Mouse (Mus musculus) gastrocnemius, adult 8-10 months (tissue): ENCODE data around the gene Zfp462. TPM values are rescaled to one million over a fixed set of nuclear protein-coding genes. Genes with fewer than 3 reads are reported as not detected.

Experiments used
- DNase-seq, 2 experiments: peaks; one replicate each; pipeline ENCODE4 v3.0.0; 2022; ENCODE audit warnings: low spot score in 2 of 2
- total RNA-seq, 4 experiments: library from RNA; stranded (reverse); gene quantifications; 2 replicates each; pipeline ENCODE4 v1.2.4; 2022

The Zfp462 gene
- total RNA-seq, 4 experiments from 2014 or later, result 11.1 to 33.7 (median 15.5) TPM

DNA sequence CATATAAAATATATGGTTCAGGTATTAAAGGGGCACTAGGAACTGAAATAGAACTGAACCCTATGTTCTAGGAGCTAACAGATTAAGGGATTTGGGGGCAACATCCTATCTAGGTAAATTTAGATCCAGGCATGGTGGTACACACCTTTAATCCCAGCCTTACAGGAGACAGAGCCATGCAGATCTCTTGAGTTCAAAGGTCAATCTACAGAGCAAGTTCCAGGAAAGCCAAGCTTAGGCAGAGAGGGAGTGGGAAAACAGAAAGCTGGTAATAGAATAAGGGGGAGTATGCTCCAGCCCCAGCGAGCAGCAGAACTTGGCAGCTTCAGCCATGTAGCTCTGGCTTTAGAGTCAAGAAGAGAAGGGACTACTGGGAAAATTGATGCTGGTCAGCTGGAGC is 50.4 kb downstream of the Zfp462 start:
- DNase-seq, result no peak

DNA sequence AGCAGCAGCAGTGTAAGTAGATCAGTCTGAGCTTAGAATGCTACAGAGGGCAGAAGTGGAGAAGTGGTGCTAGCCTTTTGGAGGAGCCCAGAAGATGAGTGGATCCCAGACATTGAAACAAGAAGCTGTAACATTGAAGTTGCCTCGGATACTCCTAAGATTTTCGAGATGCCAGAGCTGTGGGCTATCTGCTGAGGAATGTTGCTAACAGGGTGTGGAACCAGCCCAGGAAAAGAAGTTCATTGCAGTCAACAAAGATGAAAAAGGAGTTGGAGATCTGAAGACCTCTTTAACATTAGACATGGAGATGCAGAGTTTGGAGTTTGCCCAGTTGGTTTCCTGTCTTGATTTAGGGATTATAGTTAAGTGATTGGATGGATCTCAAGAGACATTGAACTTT is 51.2 kb downstream of the Zfp462 start:
- DNase-seq, result no peak

DNA sequence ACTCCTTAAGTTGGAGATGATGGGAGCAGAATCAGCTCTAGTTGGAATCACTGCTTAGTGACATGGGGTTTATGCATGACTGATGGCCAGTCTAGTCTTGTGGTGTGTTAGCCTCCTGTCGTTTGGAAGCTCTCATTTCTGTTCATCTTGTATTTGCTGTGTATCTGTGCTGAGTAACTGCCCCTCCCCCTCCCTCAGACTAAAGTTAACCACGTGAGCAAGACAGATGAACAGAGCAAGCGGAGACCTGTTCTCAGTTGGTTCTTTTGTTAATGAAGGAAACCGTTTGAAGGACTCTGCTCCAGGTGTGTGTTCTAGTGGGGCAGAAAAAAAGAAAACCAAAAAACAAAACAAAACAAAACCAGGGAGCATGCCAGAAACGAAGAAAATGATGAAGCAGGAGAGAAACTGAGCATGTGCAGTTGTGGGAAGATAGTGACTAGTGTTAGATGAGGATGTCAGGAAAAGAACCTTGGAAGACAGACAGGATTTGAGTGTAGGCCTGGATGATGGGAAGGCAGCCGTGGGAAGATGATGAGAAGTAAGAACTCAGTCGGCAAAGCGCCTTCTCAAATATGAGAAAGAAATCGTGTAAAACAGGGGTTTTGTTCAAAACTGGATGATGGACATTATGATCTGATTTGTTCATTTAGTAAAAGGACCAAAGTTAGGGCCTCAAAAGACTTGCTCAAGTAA is 53.4 kb downstream of the Zfp462 start:
- no peak for DNase-seq

DNA sequence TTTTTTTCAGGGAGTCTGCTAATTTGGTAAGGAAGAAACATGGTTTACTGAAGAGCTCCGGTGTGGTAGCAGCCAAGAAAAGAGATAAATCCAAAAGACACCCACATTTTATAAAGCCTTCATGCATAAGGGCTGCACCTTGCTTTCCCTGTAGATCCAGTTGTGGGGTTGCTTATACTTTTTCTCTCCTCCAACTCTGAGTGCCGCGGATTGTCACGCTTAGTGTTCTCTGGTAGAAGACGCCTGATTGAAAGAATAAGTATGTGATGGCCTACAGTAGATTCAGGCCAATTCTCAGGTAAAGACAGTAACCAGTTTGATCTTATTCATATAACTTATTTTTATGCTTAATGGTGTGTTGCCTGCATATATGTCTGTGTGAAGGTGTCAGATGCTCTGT is 54.7 kb downstream of the Zfp462 start:
- no peak for DNase-seq

DNA sequence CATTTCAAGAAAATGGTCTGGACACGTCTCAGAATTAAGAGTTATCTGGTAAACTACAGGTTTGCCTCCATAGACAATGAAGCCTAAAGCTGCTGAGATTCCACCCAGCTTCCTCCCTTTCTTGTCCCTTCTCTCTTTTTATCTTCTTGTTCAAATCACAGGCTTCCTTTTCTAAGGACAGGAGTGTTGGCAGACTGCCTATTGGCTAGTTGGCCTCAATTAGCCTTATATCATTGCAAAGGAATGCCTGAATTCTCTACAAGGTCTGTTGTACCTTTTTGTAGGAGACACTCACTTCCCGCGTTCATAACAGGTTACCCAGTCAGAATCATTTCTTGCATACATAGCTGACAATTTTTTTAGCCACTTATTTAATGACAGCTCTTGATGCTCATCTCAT is 56.5 kb downstream of the Zfp462 start:
- no peak for DNase-seq

DNA sequence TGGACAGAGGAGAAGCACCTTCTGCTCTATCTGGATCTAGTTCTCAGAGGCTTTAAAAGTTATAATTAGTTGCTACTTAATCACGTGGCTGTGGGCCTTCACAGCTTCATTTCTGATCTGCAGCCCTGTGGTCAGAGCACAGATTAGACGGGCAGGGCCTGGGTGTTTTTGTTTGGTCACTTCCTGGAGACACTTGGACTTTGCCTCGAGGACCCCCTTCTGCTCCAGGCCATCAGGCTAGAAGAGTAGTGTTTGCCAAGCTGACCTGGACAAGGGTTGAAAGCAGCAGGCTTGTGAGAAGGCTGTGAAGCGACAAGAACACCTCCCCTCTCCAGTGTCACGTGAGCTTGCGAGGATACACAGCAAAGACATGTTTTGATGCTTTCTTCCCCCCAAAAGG is 58.3 kb downstream of the Zfp462 start:
- DNase-seq, result no peak

DNA sequence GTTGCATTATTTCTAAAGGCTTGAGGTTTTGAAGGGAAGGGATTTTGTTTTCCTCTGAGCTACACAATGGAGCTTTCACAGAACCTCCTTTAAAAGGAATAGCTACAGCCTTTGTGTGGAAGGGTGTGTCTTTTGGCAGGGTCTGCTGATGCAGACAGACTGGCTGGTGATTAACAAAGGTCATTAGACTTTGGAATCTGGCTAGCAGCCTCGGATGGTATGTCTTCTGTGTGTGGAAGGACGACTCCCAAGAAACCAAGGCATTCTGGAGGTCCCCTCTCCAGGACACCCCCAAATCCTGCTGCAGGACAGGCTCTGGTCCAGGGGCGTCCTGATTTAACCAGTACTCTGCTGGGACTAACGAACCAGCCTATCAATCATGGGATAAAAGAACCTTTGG is 60.2 kb downstream of the Zfp462 start:
- DNase-seq, result no peak

DNA sequence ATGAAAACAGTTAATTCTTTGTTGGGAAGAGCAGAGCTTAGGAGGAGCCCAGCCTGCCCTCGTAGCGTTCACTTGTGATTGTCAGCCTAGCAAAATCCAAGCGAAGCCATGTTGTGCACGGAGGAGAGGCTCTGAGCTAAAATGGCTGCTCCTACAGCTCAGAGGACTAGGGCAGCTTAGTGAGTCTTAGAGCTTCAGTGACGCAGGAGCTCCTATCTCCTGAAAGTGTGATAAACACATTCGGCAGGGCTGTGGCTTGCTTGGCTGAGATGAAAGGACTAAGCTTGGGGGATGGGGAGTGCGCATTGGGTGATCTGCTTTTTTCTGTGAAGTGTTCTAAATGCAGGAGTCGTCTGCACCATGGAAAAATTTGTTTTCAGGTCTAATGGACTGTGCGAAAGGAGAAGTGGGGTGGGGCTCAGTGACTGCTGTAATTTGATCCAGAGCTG is 60.7 kb downstream of the Zfp462 start:
- no peak for DNase-seq

DNA sequence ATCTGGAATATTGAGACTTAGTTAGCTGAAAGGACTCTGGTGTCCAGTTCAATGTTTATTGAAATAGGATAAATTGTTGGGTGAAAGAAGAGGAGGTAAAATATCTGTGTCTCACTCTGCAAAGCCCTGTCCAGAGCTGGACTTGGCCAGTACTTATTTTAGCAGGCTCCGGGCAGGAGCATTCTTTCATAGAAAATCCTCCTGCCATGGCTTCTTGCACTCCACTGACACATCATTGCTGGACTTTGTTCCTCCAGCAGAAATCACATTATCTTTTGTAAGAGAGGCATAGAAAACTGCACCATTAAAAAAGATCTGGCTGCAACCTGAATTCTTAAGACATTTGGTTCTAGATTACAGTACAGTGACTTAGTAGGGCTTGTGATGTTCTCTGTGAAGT is 61.2 kb downstream of the Zfp462 start:
- no peak for DNase-seq

DNA sequence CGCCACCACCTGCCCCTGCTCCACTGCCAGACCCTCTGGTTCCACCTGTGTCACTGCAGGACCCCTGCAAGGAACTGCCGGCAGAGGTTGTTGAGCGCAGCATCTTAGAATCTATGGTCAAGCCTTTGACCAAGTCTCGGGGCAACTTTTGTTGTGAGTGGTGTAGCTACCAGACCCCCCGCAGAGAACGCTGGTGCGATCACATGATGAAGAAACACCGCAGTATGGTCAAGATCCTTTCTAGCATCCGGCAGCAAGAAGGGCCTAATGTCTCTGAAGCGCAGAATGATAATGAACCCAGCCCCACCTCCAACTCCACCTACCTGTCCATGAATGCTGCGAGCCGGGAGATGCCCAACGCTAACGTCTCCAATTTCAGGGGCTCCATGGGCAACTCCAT is 63.8 kb downstream of the Zfp462 start:
- DNase-seq, result no peak

DNA sequence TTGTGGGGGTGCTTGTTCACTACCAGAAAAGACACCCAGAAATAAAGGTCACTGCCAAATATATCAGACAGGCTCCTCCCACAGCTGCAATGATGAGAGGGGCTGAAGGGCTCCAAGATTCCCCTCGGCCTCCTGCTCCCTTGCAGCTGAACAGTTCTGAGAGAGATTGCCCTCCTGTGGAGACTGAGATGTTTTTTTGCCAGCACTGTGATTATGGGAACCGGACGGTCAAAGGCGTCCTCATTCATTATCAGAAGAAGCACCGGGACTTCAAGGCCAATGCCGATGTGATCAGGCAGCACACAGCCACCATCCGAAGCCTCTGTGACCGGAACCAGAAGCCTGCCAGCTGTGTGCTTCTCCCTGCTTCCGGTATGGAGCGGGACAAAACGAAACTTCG is 66.5 kb downstream of the Zfp462 start:
- DNase-seq, result no peak

DNA sequence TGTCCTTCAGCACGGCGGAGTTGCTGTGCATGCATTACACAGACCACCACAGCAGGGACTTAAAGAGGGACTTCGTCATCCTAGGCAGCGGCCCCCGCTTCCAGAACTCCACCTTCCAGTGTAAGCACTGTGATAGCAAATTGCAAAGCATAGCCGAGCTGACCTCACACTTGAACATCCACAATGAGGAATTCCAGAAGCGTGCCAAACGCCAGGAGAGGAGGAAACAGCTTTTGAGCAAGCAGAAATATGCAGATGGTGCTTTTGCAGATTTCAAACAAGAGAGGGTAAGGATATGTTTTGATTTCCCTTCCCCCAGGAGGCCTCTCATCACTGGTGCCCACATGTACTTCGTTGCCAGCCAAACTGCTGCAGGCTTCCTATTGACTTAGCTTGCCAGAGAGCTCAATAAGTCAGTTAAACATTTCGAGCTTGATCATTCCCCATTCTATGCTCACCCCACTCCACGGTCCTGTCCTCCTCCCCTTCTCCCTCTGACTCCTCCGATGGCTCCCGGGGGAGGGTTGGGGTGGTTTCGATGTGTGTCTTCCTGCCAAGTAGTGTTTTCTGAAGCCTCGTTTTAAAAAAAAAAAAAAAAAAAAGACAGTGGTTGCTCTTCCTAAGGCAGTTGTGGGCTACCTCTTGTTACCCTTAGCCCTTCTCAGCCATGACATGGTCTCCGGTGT is 68.9 kb downstream of the Zfp462 start:
- DNase-seq, result no peak

DNA sequence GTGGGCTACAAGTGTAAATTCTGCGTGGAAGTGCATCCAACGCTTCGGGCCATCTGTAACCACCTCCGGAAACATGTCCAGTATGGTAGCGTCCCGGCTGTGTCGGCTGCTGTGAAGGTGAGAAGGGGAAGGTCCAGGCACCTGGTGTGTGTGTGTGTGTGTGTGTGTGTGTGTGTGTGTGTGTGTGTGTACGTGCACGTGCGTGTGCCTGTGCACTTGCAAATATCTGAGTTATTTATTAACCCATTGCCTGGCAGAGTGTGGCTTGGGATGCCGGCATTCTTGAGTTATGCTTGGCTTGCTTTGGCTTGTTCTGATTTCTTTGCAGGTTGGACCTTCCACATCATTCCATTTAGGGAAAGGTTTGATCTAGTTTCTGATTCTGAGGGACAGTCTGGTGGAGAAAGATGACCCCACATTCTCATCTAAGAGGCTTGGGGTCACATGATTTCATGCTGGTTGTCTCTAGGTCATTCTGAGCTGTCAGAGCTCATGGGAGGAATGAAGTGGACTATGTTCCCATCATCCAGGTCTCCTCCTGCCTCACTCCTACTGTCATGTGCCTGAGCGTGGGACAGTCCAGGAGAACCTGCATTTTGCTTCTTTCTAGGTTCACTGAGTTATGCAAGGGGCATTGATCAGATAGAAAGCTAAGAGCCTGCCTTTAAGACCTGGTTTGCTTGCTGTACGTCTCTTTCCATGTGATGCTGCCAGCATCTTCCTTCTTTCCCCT is 70.0 kb downstream of the Zfp462 start:
- DNase-seq, result no peak

DNA sequence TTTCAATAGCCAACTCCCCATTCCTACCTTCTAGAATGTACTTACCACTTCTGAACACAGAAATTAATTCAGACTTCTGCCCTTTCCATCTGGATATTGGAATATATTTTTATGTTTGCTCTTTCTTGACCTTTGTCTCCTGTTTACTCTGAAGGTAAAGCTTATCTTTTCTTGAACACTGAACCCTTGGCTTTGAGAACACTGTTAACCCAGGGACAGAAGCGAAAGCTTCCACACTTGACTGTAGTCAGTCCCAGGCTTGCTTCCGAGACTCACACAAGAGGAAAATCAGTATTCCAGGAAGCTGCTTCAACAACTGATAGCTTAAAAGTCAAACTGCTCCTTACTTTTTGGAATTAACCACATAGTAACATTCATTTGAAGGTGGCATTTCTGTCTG is 70.7 kb downstream of the Zfp462 start:
- no peak for DNase-seq

DNA sequence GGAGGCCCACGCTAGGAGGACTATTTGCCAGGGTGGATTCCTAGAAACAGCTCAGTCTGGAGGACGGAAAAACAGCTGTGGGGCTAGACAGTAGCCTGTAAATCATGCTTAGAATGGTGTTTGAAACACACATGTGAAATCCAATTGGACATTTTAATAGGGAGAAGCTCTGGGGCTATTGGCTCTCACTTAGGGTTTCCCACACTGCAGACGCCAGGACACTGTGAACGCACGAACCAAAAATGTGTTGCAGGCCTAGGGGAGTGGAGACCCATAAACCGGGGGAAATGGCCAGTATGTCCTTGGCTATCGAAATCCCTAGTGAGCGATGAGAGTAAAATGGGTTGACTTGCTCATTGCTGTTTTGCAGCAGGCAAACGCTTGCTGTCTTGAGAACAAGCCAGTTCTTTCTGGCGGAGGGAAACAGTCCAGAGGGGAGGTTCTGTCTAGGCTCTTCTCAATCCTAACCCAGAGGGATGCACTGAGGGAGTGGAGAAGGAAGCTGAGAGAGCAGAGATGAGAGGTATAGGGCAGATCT is 81.3 kb downstream of the Zfp462 start:
- DNase-seq, result peak; percentile 50 to 53

DNA sequence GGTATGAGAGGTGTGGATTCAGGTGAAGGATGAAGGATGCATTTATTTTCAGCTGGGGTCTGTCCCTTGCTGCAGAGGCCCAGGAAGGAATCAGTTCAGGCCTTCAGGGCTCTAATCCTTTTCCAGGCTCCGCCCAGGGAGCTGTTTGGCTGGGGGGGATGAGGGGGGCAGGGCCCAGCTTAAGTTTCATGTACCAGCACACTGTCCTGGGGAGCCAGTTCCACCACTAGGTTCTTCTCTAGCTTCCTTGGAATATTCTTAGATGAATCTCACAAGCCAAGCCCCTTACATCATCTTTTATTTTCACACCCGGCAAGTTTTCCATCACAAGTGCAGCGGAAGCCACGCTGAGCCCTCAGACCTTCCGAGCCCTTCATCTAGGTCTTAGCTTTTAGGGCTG is 85.6 kb downstream of the Zfp462 start:
- DNase-seq, result peak; percentile 30 to 45

DNA sequence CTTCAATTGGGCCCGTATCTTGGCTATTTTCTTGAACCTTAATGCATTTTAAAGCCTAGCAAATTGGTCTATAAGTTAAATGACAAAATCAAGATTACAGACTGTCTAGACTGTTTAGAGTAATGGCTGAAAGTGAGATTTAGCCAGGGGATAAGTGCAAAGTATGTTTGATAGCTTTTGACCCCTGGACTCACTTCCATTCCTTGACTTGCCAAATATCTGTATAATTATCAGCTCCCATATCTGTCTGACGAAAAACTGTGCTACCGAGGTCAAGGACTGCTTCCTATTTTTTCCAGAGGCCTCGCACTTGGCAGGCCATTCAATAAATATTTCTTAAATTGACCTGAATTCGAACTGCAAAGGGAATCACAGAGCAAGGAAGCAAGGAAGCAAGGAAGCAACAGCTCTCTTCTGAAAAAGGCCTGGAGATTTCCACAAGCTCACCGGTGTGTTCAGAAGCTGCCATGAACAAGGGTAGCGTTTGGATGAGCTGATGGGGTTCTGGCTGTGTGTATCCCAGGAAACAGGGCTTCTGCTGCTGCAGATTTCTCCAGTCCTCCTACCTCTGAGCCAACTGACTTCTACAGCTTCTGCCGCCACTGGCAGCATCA is 87.6 kb downstream of the Zfp462 start:
- no peak for DNase-seq

DNA sequence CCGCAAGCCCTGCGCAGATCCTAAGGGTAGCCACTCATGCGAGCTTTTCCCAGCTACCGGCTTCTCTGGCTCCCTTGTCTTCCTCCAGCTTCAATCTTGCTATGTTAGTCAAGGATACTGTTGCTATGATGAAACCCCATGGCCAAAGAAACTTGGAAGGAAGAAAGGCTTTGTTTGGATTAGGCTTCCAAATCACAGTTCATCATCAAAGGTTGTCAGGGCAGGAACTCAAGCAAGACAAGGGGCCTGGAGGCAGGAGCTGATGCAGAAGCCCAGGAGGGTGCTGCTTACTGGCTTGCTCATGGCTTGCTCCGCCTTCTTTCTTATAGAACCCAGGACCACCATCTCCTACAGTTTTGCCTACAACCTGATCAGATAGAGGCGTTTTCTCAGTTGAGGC is 88.6 kb downstream of the Zfp462 start:
- no peak for DNase-seq

DNA sequence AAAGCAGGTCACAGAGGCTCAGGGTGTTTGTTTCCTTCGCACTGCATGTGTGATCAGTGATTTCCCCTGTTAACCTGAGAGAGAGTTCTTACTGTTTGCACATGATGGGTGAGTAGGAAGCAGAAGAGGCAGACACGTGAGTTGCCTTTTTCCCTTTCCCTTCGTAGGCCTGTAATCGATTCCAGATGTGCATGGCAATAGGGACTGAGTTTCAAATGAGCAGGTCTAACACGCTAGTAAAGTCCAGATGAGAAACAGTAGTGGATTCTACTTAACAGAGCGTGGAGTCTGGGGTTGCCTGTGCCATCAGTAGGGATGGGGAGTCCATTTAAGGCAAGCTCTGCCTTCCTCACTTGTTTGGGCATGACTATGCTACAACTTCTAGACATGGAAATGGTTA is 93.3 kb downstream of the Zfp462 start:
- DNase-seq, result no peak

DNA sequence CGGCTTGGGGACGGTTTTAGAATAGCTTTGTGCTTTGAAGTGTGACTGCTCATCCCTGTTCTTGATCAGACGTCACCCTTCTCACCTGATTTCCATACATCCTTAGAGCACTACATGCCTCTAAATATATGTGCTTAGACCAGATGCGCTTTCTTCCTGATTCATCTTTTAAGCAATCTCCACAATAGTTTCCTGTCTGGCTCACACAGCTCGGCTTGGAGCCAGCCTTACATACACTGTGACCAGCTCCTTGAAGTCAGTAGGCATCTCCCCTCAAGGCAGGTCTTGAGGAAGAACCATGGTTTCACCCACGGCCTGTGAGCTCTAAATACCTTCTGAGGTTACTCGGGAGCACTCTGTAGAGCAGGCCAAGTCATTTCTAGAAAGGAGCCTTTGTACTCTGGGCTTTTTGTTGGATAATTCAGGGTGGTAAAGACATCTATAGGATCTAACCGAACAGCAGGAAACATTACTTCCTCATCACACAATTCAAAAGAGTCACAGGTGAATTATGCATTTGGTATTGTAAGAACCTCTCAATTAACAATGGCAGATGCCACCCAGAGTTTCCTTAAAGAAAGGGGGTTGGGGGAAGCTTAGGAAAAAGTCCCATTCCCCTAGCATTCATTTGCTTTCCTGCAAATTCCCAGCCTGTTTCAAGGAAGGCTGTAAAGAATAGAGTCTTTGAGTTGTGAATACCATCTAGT is 95.6 kb downstream of the Zfp462 start:
- no peak for DNase-seq

DNA sequence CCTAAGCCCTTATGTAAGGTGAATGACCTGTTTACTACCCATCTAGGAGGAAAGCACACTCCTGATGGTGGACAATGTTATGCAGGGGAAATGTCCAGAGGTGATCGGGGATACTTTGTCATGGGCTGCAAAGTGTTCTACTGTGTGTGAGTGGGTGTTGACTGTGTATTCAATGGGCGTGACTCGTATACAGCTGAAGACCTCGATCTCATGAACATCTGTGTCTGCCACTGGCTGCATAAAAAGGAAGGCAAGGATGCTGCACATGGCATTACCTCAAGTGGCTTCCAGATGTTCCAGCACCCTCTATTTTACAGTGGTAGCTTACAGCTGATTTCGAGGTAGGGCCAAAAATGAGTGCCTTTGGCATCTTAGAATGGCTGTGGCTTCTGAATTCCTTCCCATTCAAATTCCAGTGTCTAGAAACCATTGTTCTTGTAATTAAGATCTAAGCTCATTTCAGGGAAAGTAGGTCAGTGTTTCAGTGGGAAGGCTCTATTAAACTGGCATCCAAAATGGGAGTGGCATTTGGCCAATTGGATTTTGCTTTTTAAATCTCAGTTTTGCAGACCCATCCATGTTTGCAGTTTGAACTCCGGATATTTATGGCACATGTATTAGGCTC is 96.4 kb downstream of the Zfp462 start:
- no peak for DNase-seq
